Mouse (Mus musculus) gastrocnemius, postnatal 4 days (tissue): ENCODE measurements around the gene Zdhhc17. TPM values are rescaled to one million over a fixed set of nuclear protein-coding genes. Genes with fewer than 3 reads are reported as not detected.

Source experiments
- DNase-seq, 2 experiments: peaks; one replicate each; pipeline ENCODE4 v3.0.0; 2021 to 2022; ENCODE audit warnings: low spot score in 2 of 2, mixed read lengths in 2 of 2
- total RNA-seq, 2 experiments: library from RNA; stranded (reverse); gene quantifications; 2 replicates each; pipeline ENCODE4 v1.2.3; 2021

The Zdhhc17 gene
- total RNA-seq, 2 experiments from 2014 or later, result 31.5 to 32.4 TPM

DNA sequence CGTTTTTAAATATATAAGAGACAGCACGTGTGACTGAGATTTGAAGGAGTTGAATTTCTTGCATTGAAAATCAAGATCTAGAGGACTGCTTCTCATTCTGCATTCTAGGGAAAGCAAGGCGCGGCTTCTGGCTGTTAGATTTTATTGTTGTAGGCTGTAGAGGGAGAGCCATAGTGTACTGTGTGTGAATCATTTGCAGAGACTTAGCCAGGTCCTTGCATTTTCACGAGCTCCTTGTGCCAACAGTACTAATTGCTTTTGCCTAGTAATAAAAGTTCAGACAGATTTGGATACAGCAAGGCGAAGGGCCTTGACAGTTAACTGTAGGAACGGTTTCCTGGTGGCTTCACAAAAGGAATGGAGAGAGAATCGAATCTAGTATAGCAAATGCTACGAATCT lies 87.3 kb downstream of the Zdhhc17 start:
- no peak for DNase-seq

- no peak for DNase-seq
Measured at GRCm38 (mm10) chr10:110921890-110922289, 88.0 kb downstream of the Zdhhc17 start.

- DNase-seq, result no peak
Measured at GRCm38 (mm10) chr10:110920368-110920950, 89.5 kb downstream of the Zdhhc17 start.

- peak; percentile 87 to 93 for DNase-seq
Measured at GRCm38 (mm10) chr10:110919531-110920343, 90.2 kb downstream of the Zdhhc17 start, which contains the start of gene Csrp2. TSS of gene Csrp2 (plus strand) at chr10:110919789.

- no peak for DNase-seq
Measured at GRCm38 (mm10) chr10:110918414-110919391, 91.2 kb downstream of the Zdhhc17 start.

DNA sequence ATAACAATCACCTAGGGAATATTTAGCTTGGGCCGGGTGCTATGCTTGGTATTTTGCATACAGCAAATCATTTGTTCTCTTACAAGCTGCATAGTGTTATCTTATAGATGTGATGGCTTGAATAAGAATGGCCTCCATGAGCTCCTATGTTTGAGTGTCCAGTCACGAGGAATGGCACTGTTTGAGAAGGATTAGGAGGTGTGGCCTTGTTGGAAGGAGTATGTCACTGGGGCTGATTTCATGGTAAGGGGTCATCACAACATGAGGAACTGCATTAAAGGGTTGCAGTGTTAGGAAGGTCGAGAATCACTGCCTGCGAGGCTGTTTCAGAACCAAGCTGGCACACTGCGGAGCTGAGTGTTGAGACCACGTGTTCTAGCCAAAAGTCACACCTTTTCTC lies 92.4 kb downstream of the Zdhhc17 start:
- no peak for DNase-seq

- DNase-seq, result no peak
Measured at GRCm38 (mm10) chr10:110916666-110917344, 93.1 kb downstream of the Zdhhc17 start.

DNA sequence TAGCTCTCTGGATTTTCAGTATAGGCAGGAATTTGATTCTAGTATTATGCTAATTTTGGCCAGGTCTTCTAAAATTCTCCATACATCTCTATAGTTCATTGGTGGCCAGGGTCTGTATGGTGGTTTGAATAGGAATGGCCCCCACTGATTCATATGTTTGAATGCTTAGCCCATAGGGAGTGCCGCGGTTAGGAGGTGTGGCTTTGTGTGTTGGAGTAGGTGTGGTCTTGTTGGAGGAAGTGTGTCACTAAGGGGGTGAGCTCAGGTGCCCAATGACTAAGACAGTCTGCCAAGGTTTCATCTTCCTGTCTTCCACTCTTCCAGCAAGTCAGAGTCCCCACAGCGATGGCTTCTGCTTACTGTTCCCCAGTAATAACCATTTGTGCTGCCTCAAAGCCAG lies 106.1 kb downstream of the Zdhhc17 start:
- DNase-seq, result no peak

GRCm38 (mm10) chr10:110899744-110900501 lies 110.0 kb downstream of the Zdhhc17 start:
- DNase-seq, result no peak

Other genes starting within 250 kb of the Zdhhc17 start
- gene Csrp2, start 90.4 kb downstream of the Zdhhc17 start, total RNA-seq, result 100 to 1,000 TPM in 1 of 2 experiments, 10 to 100 TPM in 1; 92.7 to 105 TPM
- 10 to 100 TPM; 22.5 to 24.8 TPM for gene Osbpl8, start 154.6 kb upstream of the Zdhhc17 start, total RNA-seq